Mouse (Mus musculus) NIH3T3 (cell line): Measurements from ENCODE around the gene Tas2r131.
"Not testable (repeated sequence)": the region's sequence is repeated elsewhere in the genome, so short reads cannot be mapped to it uniquely, and the experiment has no call there.

Experiments
- DNase-seq: peaks from one replicate; pipeline ENCODE4 v3.0.0-alpha.2; 2012; ENCODE audit warnings: low read depth

Gene Tas2r131

DNA sequence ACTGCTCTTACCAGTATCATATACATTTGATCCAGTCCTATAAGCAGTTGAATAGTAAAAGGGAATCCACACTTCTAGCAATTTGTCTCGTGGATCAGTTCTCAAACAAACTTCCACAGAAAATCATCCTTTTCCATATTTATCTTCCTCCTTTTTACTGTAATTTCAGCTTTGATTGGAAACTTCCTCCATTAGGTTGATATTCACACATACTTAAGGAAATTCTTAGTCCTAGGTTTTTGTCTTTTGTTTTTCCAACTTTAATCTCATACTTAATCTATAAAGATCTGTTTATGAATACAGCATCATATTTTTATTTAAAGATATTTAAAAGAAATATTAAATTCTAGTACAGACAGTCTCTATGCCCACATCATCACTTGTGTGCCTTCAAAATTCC lies at the start of gene Tas2r131:
Tas2r131 (minus strand) TSS at position 101 of the 400 bp plus-strand sequence.
- no peak for DNase-seq

DNA sequence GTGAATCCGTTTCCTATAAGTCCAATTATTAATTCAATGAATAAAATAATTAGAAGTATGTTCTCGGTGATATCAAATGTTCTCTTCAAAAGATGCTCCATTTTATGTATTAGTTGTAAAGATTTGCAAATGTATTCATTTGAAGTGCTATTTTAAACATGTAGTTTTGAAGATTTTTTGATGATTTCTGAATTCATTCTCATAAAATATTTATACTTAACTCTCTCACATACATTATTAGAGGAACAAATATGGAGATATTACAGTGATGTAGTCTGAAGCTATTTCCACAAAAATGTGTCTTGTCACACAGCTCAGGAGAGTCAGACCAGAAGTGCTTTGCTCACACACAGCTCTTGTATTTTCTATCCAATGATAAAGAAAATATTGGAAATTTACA lies 23.1 kb upstream of the Tas2r131 start, which contains the start of gene Tas2r109:
Tas2r109 (minus strand) TSS at position 101 of the 400 bp plus-strand sequence.
- DNase-seq: no peak

DNA sequence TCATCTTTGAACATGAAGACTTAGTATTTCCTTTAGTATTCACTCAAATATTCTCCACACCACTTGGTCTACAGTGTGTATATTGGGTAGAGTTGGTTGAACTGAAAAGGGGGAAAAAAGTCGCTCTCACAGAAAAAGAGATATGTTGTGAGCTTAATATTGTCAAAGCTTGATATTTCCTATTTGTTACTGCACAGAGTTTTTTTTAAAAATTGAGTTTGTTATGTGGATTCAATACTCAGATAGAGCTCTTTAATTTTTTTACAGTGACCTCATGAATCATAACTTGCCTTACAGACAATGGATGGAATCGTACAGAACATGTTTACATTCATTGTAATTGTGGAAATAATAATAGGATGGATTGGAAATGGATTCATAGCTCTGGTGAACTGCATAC lies 6.9 kb downstream of the Tas2r131 start, which contains the start of gene Tas2r129:
Tas2r129 (plus strand) TSS at position 301 of the 400 bp plus-strand sequence.
- no peak for DNase-seq

DNA sequence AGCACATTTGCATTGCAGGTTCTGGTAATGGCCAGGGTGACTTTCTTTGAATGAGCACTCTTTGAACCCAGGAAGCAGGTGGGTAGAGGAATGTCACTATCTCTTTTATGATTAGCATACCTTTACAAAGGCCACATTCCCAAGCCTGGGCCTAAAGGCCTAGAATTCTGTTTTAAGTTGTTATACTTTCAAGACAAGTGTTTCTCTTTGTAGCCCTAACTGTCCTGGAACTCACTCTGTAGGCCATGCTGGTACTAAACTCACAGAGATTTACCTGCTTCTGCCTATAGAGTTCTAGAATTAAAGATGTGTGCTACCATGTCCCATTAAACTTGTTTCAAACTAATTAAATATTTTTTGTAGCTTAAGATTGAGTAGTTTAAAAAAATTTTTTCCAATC lies 16.3 kb downstream of the Tas2r131 start:
- not testable (repeated sequence) for DNase-seq

DNA sequence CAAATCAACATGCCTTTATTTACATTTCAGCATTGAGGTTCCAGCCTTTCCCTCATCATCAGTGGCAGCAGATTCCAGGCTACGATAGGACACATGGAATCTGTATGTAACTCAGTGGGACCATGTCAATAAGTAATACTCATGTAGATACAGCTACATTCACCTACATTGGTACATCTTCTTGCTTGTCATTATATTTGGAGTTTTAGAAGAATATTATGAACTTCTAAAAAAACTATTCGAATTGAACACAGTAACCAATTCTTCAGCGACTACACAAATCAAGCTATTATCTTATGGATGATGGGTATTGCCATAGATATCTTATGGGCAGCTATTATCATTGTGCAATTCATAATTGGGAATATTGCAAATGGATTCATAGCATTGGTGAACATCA lies 48.4 kb downstream of the Tas2r131 start, which contains the start of gene Tas2r125:
Tas2r125 (plus strand) TSS at position 301 of the 400 bp plus-strand sequence.
- no peak for DNase-seq
